Mouse (Mus musculus) forebrain, embryonic 11.5 days (tissue): ENCODE data around the gene Cyp2u1. TPM values are rescaled to one million over a fixed set of nuclear protein-coding genes. Genes with fewer than 3 reads are reported as not detected.
A peak's percentile ranks its signal among the peaks of the same experiment; 100 is the strongest.

Experiments used
- ATAC-seq: fragments of 200-750 bp; cut with Nextera tagmentation; replicated peaks from 2 replicates; pipeline ENCODE4 v1.8.0; 2017; ENCODE audit warnings: moderate TSS enrichment; ENCODE audit not compliant: low FRiP score
- DNase-seq: peaks from one replicate; pipeline ENCODE4 v3.0.0-alpha.2; 2017; ENCODE audit warnings: low spot score
- H3K27ac ChIP-seq: fragments of 300-500 bp; sonication (generic); 2 replicates; pipeline ENCODE4 v1.5.1; 2014; ENCODE audit warnings: low read depth, low read length
- H3K27me3 ChIP-seq: fragments of 300-500 bp; sonication (generic); 2 replicates; pipeline ENCODE4 v1.6.1; 2014; ENCODE audit warnings: mild to moderate bottlenecking, low read length, mixed read lengths; ENCODE audit not compliant: control insufficient read depth, insufficient read depth
- H3K36me3 ChIP-seq: fragments of 300-500 bp; sonication (generic); 2 replicates; pipeline ENCODE4 v1.6.1; 2014; ENCODE audit warnings: mild to moderate bottlenecking, low read length, moderate library complexity, mixed read lengths; ENCODE audit not compliant: control insufficient read depth, insufficient read depth
- H3K4me1 ChIP-seq: fragments of 300-500 bp; sonication (generic); replicated peaks from 2 replicates; pipeline ENCODE4 v1.6.1; 2014; ENCODE audit warnings: low read length, mixed read lengths; ENCODE audit not compliant: control insufficient read depth, insufficient read depth
- H3K4me2 ChIP-seq: fragments of 300-500 bp; sonication (generic); 2 replicates; pipeline ENCODE4 v1.6.1; 2014; ENCODE audit warnings: low read depth, mild to moderate bottlenecking, low read length, moderate library complexity, mixed read lengths; ENCODE audit not compliant: severe bottlenecking
- H3K4me3 ChIP-seq: fragments of 300-500 bp; sonication (generic); 2 replicates; pipeline ENCODE4 v1.5.1; 2014; ENCODE audit warnings: low read depth, low read length
- H3K9ac ChIP-seq: fragments of 300-500 bp; sonication (generic); 2 replicates; pipeline ENCODE4 v1.6.1; 2014; ENCODE audit warnings: low read length
- H3K9me3 ChIP-seq: fragments of 300-500 bp; sonication (generic); 2 replicates; pipeline ENCODE4 v1.6.1; 2016; ENCODE audit warnings: low read length, mixed read lengths; ENCODE audit not compliant: control insufficient read depth
- WGBS: fragments of 180-500 bp; shearing (Covaris S2); extraction: QIAGEN DNeasy Blood & Tissue Kit; methylation state at CpG from one replicate; pipeline ENCODE4 v1.1.7; 2014; 5-methylcytosine and 5-hydroxymethylcytosine counted together
- polyA plus RNA-seq: library from polyadenylated mRNA; unstranded; fragments of >200 nt; fragmentation: Nextera tagmentation; extraction: Ambion mirVana; gene quantifications from 2 replicates; pipeline ENCODE4 v1.2.1, GENCODE M21; 2014

Gene Cyp2u1
- polyA plus RNA-seq, 1 experiment from 2014 or later: 3.1 TPM

- Histone ChIP-seq H3K9me3 (no peaks in the 10 kb centered on the region), H3K36me3 (no peaks in the 10 kb centered on the region), H3K9ac (peak within 1 kb of the TSS; percentile 54), H3K27ac (no peak within 1 kb of the TSS), H3K4me1 (no peaks in the 10 kb centered on the region; the same call in 1 of the 2 replicates), H3K4me2 (peak within 1 kb of the TSS; percentile 72), H3K27me3 (no peaks in the 10 kb centered on the region), H3K4me3 (peak within 1 kb of the TSS; percentile 47)
- ATAC-seq (peak; percentile 95), DNase-seq (peak; percentile 95)
- WGBS: under 1% methylated on average over 53 of the region's 54 CpGs
Observed at GRCm38 (mm10) chr3:131271559-131272373, 31.3 kb downstream of the Cyp2u1 start, which contains the start of gene Hadh. Hadh (minus strand) TSS chr3:131272101.

GRCm38 (mm10) chr3:131271157-131271556 lies 31.9 kb downstream of the Cyp2u1 start:
- 8% methylated on average over 8 of the region's 8 CpGs for WGBS
- no peak overlapping the region for H3K27ac ChIP-seq
- ATAC-seq (peak; percentile 37; the same call in 1 of the 2 replicates), DNase-seq (peak; percentile 71)
- peak overlapping the region; percentile 54 for H3K9ac ChIP-seq
- no peaks in the 10 kb centered on the region for H3K9me3 ChIP-seq
- peak overlapping the region; percentile 47 for H3K4me3 ChIP-seq
- H3K27me3 ChIP-seq: no peaks in the 10 kb centered on the region
- peak overlapping the region; percentile 72 for H3K4me2 ChIP-seq
- H3K36me3 ChIP-seq: no peaks in the 10 kb centered on the region
- H3K4me1 ChIP-seq: no peaks in the 10 kb centered on the region; the same call in 1 of the 2 replicates

- no peak overlapping the region; the same call in 1 of the 2 replicates for H3K4me3 ChIP-seq
- no peaks in the 10 kb centered on the region for H3K9me3 ChIP-seq
- WGBS: 13% methylated on average over 6 of the region's 6 CpGs
- H3K36me3 ChIP-seq: no peaks in the 10 kb centered on the region
- H3K27me3 ChIP-seq: no peaks in the 10 kb centered on the region
- DNase-seq (no peak), ATAC-seq (no peak)
- H3K9ac ChIP-seq: no peak overlapping the region
- no peaks in the 10 kb centered on the region; the same call in 1 of the 2 replicates for H3K4me1 ChIP-seq
- H3K27ac ChIP-seq: no peak overlapping the region
- H3K4me2 ChIP-seq: peak overlapping the region; percentile 72; the same call in 1 of the 2 replicates
Observed at GRCm38 (mm10) chr3:131270381-131270780, 32.6 kb downstream of the Cyp2u1 start.

GRCm38 (mm10) chr3:131266366-131267050 lies 36.5 kb downstream of the Cyp2u1 start:
- ATAC-seq: no peak
- H3K9ac ChIP-seq: no peak overlapping the region

GRCm38 (mm10) chr3:131265516-131265915 lies 37.5 kb downstream of the Cyp2u1 start:
- Histone ChIP-seq H3K4me3 (no peak overlapping the region), H3K4me2 (no peak overlapping the region), H3K27me3 (no peaks in the 10 kb centered on the region), H3K4me1 (no peaks in the 10 kb centered on the region), H3K9me3 (peaks cover 2% of the 10 kb centered on the region; the same call in 1 of the 2 replicates), H3K36me3 (no peaks in the 10 kb centered on the region; the same call in 1 of the 2 replicates), H3K9ac (no peak overlapping the region), H3K27ac (no peak overlapping the region)
- WGBS: 90% methylated on average over 8 of the region's 8 CpGs
- DNase-seq (no peak), ATAC-seq (no peak)

More at GRCm38 (mm10) chr3:131266366-131267050, 36.5 kb downstream of the Cyp2u1 start:
- 94% methylated on average over 3 of the region's 3 CpGs for WGBS
- no peak for DNase-seq
- Histone ChIP-seq H3K4me3 (no peak overlapping the region), H3K9me3 (no peaks in the 10 kb centered on the region), H3K27ac (no peak overlapping the region), H3K4me1 (no peaks in the 10 kb centered on the region; the same call in 1 of the 2 replicates), H3K27me3 (no peaks in the 10 kb centered on the region), H3K36me3 (no peaks in the 10 kb centered on the region), H3K4me2 (no peak overlapping the region)

- H3K36me3 ChIP-seq: no peaks in the 10 kb centered on the region; the same call in 1 of the 2 replicates
- no peak overlapping the region for H3K4me3 ChIP-seq
- ATAC-seq (no peak), DNase-seq (no peak)
- H3K27me3 ChIP-seq: no peaks in the 10 kb centered on the region
- H3K4me1 ChIP-seq: no peaks in the 10 kb centered on the region
- H3K4me2 ChIP-seq: no peak overlapping the region
- H3K27ac ChIP-seq: no peak overlapping the region
- H3K9ac ChIP-seq: no peak overlapping the region
- WGBS: 76% methylated on average over 15 of the region's 15 CpGs
- H3K9me3 ChIP-seq: peaks cover 2% of the 10 kb centered on the region; the same call in 1 of the 2 replicates
Observed at GRCm38 (mm10) chr3:131263766-131264486, 39.1 kb downstream of the Cyp2u1 start.

- Histone ChIP-seq H3K9me3 (peaks cover 2% of the 10 kb centered on the region; the same call in 1 of the 2 replicates), H3K4me3 (no peak overlapping the region), H3K4me1 (no peaks in the 10 kb centered on the region), H3K36me3 (no peaks in the 10 kb centered on the region; the same call in 1 of the 2 replicates), H3K4me2 (no peak overlapping the region), H3K27ac (no peak overlapping the region), H3K27me3 (no peaks in the 10 kb centered on the region), H3K9ac (no peak overlapping the region)
- WGBS: 95% methylated on average over 6 of the region's 6 CpGs
- DNase-seq (no peak), ATAC-seq (no peak)
Observed at GRCm38 (mm10) chr3:131260418-131260817, 42.6 kb downstream of the Cyp2u1 start.

- ATAC-seq: no peak
- Histone ChIP-seq H3K27me3 (no peaks in the 10 kb centered on the region), H3K4me3 (no peak overlapping the region), H3K4me2 (no peak overlapping the region), H3K27ac (no peak overlapping the region), H3K9ac (no peak overlapping the region), H3K4me1 (no peaks in the 10 kb centered on the region), H3K36me3 (no peaks in the 10 kb centered on the region; the same call in 1 of the 2 replicates), H3K9me3 (peaks cover 2% of the 10 kb centered on the region; the same call in 1 of the 2 replicates)
- WGBS: 92% methylated on average over 9 of the region's 9 CpGs
- no peak for DNase-seq
Observed at GRCm38 (mm10) chr3:131259392-131259965, 43.5 kb downstream of the Cyp2u1 start.
